In the genomic region with DNA sequence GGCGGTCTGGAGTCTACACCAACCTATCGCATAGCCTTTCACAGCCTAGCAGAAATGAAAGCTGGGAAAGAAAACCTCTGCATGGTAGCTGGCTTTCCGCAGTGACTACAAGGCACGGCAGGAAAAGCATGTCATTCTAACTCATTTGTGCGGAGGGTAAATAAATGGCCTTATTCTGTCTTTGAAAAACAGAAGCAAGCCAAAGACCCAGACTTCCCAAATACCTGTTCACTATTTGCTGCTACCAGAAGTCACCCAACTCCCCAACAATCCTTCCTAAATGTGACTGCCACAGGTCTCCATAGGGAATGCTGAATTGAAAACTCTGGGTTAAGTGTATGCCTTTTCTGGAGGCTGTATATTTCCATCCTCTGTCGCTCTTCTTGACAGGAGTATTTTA, we compare ENCODE assay signal across 8 mouse cellular contexts.
DNase-seq lines count a peak whose midpoint lies in the region; ATAC-seq and TF ChIP-seq lines count a peak whose summit lies in the region.

No protein-coding gene starts in this region.

- no peaks in the 10 kb centered on the region for H3K9me3 ChIP-seq in limb, embryonic 15.5 days
- no peaks in the 10 kb centered on the region for H3K9me3 ChIP-seq in stomach, embryonic 14.5 days (ENCODE audit: control insufficient read depth, low read depth, low read length)

- no peak for DNase-seq in left cerebral cortex, adult 2 months (ENCODE audit: extremely low spot score in 1 of 2, low spot score in 2 of 2)
- DNase-seq in left cerebral cortex, postnatal 10 days (ENCODE audit: extremely low spot score in 1 of 2, low spot score in 2 of 2) = no peak
- DNase-seq in right cerebral cortex, postnatal 25 days = no peak
- DNase-seq in left cerebral cortex, adult 9 months (ENCODE audit: low spot score in 2 of 2) = no peak
- DNase-seq in ovary, postnatal 14 days (ENCODE audit: low spot score) = no peak

- no peaks in the 10 kb centered on the region for H3K36me3 ChIP-seq in limb, embryonic 15.5 days
- no peaks in the 10 kb centered on the region for H3K36me3 ChIP-seq in stomach, embryonic 14.5 days (ENCODE audit: control insufficient read depth, insufficient read depth, low read length)

- peak overlapping the region; percentile 55; the same call in 1 of the 2 replicates for H3K4me3 ChIP-seq in left cerebral cortex, adult 2 months
- peak overlapping the region; percentile 70 for H3K4me3 ChIP-seq in embryonic fibroblast, embryonic 13.5 days (ENCODE audit: insufficient read depth, low read length)
- H3K4me3 ChIP-seq in limb, embryonic 15.5 days = peak overlapping the region; percentile 61
- peak overlapping the region; percentile 49 for H3K4me3 ChIP-seq in stomach, embryonic 14.5 days (ENCODE audit: low read depth, low read length)

- intact Hi-C loops in left cerebral cortex, adult 2 months (cut with DNase I) = loop anchor here (2.0 to 10.0 kb wide), 5 partner anchors 153 to 883 kb away; a partner anchor contains a TSS
- intact Hi-C loops in left cerebral cortex, postnatal 10 days (cut with DNase I) = loop anchor here (10.0 kb wide), 1 partner anchor 883 kb away; a partner anchor contains a TSS

- H3K9ac ChIP-seq in limb, embryonic 15.5 days = no peak overlapping the region
- H3K9ac ChIP-seq in stomach, embryonic 14.5 days (replicated peaks; ENCODE audit: low read depth, low read length) = peak overlapping the region; percentile 36; the same call in 1 of the 2 replicates

- no peak for TF ChIP-seq CTCF in left cerebral cortex, adult 2 months (IDR thresholded peaks at IDR 0.05)
- TF ChIP-seq CTCF in embryonic fibroblast, embryonic 13.5 days (IDR thresholded peaks at IDR 0.05; ENCODE audit: borderline replicate concordance, insufficient read depth, low read length) = no peak

- 27% methylated on average over 6 of the region's 6 CpGs for WGBS in limb, embryonic 15.5 days
- WGBS in stomach, embryonic 14.5 days = 29% methylated on average over 6 of the region's 6 CpGs

- peak overlapping the region; percentile 48 for H3K4me2 ChIP-seq in limb, embryonic 15.5 days
- peak overlapping the region; percentile 59 for H3K4me2 ChIP-seq in stomach, embryonic 14.5 days (replicated peaks; ENCODE audit: low read depth, low read length)

- no peak for ATAC-seq in limb, embryonic 15.5 days (ENCODE audit: insufficient number of reproducible peaks, low FRiP score, low TSS enrichment, low read depth)
- ATAC-seq in stomach, embryonic 14.5 days (ENCODE audit: insufficient number of reproducible peaks, insufficient read depth, low FRiP score, low read depth) = no peak

- H3K27ac ChIP-seq in left cerebral cortex, adult 2 months = peak overlapping the region; percentile 99
- H3K27ac ChIP-seq in embryonic fibroblast, embryonic 13.5 days (ENCODE audit: insufficient read depth, low read length) = peak overlapping the region; percentile 86; the same call in 1 of the 2 replicates
- H3K27ac ChIP-seq in limb, embryonic 15.5 days = peak overlapping the region; percentile 90
- peak overlapping the region; percentile 89; the same call in 1 of the 2 replicates for H3K27ac ChIP-seq in stomach, embryonic 14.5 days (ENCODE audit: low read length)

- no peak for TF ChIP-seq POLR2A in embryonic fibroblast, embryonic 13.5 days (IDR thresholded peaks at IDR 0.05; ENCODE audit: low read depth, low read length)

- no peaks in the 10 kb centered on the region for H3K4me1 ChIP-seq in embryonic fibroblast, embryonic 13.5 days (ENCODE audit: control insufficient read depth, insufficient read depth, low read length)
- 0 out of 2 replicates have a peak, but pooled peaks cover 6% of the 10 kb centered on the region for H3K4me1 ChIP-seq in limb, embryonic 15.5 days
- H3K4me1 ChIP-seq in stomach, embryonic 14.5 days (ENCODE audit: control insufficient read depth, insufficient read depth, low read length) = no peaks in the 10 kb centered on the region

- H3K27me3 ChIP-seq in limb, embryonic 15.5 days = no peaks in the 10 kb centered on the region
- H3K27me3 ChIP-seq in stomach, embryonic 14.5 days (ENCODE audit: control insufficient read depth, insufficient read depth, low read length) = no peaks in the 10 kb centered on the region
